Mouse (Mus musculus) myocyte (in vitro differentiated cells): Measurements from ENCODE around the gene Kctd21.

Experiments
- E2F4 ChIP-seq: IDR thresholded peaks from one replicate; pipeline ENCODE4 v1.6.1; 2011; ENCODE audit warnings: mild to moderate bottlenecking, control low read depth, moderate library complexity; ENCODE audit not compliant: insufficient read depth
- MAX ChIP-seq: IDR thresholded peaks from one replicate; pipeline ENCODE4 v1.6.1; 2011; ENCODE audit warnings: low read depth, mild to moderate bottlenecking, control low read depth
- MYOD1 ChIP-seq, 3 experiments: IDR thresholded peaks; one replicate each; pipeline ENCODE4 v1.6.1; 2011; ENCODE audit warnings: control low read depth in 2 of 3, low read depth in 2 of 3, mild to moderate bottlenecking in 2 of 3, moderate library complexity in 1 of 3; ENCODE audit not compliant: insufficient read length in 2 of 3, control insufficient read depth in 1 of 3
- POLR2A ChIP-seq: IDR thresholded peaks from one replicate; pipeline ENCODE4 v1.6.1; 2011; ENCODE audit warnings: low read depth, mild to moderate bottlenecking, control low read depth, moderate library complexity; ENCODE audit not compliant: insufficient read length
- POLR2AphosphoS2 ChIP-seq: IDR thresholded peaks from one replicate; pipeline ENCODE4 v1.6.1; 2011; ENCODE audit warnings: low read depth, control low read depth; ENCODE audit not compliant: insufficient read length
- REST ChIP-seq: IDR thresholded peaks from one replicate; pipeline ENCODE4 v1.6.1; 2011; ENCODE audit warnings: mild to moderate bottlenecking, control low read depth, moderate library complexity; ENCODE audit not compliant: insufficient read depth, insufficient read length
- USF1 ChIP-seq: IDR thresholded peaks from one replicate; pipeline ENCODE4 v1.6.1; 2011; ENCODE audit warnings: low read depth, mild to moderate bottlenecking, control low read depth, moderate library complexity

GRCm38 (mm10) chr7:97356253-97356652 is 24.1 kb downstream of the Kctd21 start:
- TF ChIP-seq MYOD1 (IDR thresholded peaks at IDR 0.05; ENCODE audit: control insufficient read depth in 1 of 3, insufficient read length in 2 of 3, low read depth in 2 of 3) (no peak), POLR2A (no peak), E2F4 (no peak), USF1 (no peak), REST (no peak), POLR2AphosphoS2 (no peak), MAX (no peak)
